Mouse (Mus musculus) cerebellum, adult 9-10 months (tissue): Measurements from ENCODE around the gene Nploc4.

Source experiments
- DNase-seq: peaks from one replicate; pipeline ENCODE4 v3.0.0; 2022

Nploc4 gene

GRCm38 (mm10) chr11:120437152-120437856, at the start of gene Nploc4:
TSS of gene Nploc4 (minus strand) at chr11:120437708.
- DNase-seq, result peak; percentile 82

GRCm38 (mm10) chr11:120485251-120485650, 47.7 kb upstream of the Nploc4 start:
- DNase-seq, result no peak

GRCm38 (mm10) chr11:120484265-120484981, 46.9 kb upstream of the Nploc4 start, which contains the start of gene Mrpl12:
TSS of gene Mrpl12 (plus strand) at chr11:120484613.
- peak; percentile 88 for DNase-seq

GRCm38 (mm10) chr11:120483448-120483934, 46.0 kb upstream of the Nploc4 start:
- DNase-seq, result no peak

GRCm38 (mm10) chr11:120472052-120472451, 34.5 kb upstream of the Nploc4 start:
- no peak for DNase-seq

DNA sequence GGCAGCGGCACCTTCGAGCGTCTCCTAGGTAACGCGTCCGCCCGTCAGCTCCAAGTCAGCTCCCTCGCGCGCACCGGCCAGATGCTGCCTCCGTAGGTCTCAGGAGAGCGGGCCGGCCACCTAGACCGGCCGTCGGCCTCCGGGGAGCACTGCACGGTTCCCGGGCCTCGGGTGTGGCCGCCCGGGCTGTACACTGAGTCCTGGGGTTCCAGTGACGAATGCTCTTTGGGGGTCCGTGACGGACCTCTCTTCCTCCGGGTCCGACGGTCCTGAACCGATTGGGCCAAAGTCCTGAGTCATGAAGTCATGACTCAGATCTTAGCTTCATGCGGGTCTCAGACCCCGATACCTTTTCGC, 30.2 kb upstream of the Nploc4 start:
- DNase-seq, result no peak

GRCm38 (mm10) chr11:120467051-120467735, 29.7 kb upstream of the Nploc4 start, which contains the start of gene Arl16:
TSS of gene Arl16 (minus strand) at chr11:120467607.
- DNase-seq, result peak; percentile 92

DNA sequence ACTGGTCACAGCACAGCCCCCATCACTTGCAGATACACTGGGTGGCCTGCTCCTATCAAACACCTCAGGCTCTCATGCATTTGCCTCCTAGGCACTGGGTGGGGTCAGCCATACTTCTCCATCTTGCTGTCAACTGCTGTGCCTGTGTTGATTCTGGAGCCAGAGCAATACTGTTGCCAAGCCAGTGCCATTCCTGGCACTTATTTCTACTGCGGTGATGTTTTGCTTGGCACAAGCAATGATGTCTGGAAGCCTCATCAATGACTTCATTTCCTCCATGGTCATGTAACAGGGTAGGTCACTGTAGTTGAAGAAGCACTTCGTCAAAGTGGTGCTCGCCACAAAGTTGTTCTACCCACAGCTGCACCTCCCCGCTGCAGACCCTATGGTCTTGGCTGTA, 28.0 kb upstream of the Nploc4 start:
- no peak for DNase-seq

DNA sequence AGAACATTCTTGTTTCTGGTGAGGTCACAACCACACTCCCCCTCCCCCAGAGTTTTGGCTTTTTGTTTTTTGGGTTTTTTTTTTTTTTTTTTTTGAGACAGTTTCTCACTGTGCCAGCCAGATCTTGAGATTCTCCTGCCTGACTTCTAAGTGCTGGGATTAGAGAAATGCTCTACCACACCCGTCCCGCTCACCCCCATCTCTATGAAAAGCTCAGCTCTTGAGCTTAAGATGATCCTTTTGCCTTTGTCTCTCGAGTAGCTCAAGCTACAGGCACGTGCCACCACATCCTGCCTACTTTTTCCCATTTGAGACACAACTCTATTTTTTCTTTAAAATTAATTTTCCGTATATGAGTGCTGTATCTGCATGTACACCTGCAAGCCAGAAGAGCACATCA, 26.9 kb upstream of the Nploc4 start:
- DNase-seq, result no peak

- no peak for DNase-seq
These were observed 26.0 kb upstream of the Nploc4 start for GRCm38 (mm10) chr11:120463536-120463935.

DNA sequence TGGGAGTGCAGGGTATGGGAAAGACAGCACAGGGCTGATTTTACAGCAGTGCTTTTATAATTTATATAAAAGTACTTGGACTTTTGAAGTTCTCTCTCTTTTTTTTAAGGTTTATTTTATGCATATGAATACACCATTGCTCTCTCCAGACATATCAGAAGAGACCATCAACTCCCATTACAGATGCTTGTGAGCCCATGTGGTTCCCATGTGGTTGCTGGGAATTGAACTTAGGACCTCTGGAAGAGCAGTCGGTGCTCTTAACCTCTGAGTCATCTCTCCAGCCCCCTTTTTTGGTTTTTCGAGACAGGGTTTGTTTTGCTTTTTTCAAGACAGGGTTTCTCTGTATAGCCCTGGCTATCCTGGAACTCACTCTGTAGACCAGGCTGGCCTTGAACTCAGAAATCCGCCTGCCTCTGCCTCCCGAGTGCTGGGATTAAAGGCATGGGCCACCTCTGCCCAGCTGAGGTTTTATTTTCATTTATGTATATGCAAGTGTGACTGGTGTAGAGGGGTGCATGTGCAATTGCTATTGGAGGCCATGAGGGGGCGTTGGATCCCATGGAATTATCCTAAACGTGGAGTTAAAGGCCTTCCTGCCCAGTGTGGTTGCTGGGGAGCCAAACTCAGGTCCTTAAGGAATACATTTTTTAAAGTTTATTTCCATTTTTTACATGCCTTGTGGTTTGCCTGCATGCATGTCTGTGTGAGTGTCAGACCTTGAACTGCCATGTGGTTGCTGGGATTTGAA, 21.5 kb upstream of the Nploc4 start:
- DNase-seq, result no peak

- peak; percentile 56 for DNase-seq
These were observed 20.6 kb upstream of the Nploc4 start, which contains the start of the genes Oxld1 and Ccdc137 for GRCm38 (mm10) chr11:120457772-120458751. TSS of gene Oxld1 (minus strand) at chr11:120458068. TSS of gene Ccdc137 (plus strand) at chr11:120458115.

- DNase-seq, result no peak
These were observed 19.9 kb upstream of the Nploc4 start for GRCm38 (mm10) chr11:120457370-120457769.

DNA sequence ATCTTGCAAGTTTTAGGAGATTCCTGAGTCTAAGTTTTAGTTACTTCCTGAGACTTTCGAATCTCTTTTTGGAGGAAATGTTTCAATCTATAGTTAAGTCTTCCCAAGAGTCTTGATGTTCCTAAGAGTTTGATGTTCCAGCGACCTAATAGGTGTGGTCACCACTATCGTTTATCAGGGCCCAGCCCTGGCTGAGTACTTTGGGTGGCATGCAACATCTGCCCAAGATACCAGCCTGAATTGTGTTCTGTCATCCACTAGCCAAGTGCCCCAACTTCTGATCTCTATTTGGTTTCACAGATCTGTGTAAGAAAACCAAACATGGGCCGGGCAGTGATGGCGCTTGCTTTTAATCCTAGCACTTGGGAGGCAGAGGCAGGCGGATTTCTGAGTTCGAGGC, 17.9 kb upstream of the Nploc4 start:
- DNase-seq, result no peak

GRCm38 (mm10) chr11:120454965-120455364, 17.5 kb upstream of the Nploc4 start:
- DNase-seq, result no peak

GRCm38 (mm10) chr11:120453306-120453705, 15.8 kb upstream of the Nploc4 start, which contains the start of gene Pde6g:
TSS of gene Pde6g (minus strand) at chr11:120453500.
- no peak for DNase-seq

GRCm38 (mm10) chr11:120452246-120452645, 14.7 kb upstream of the Nploc4 start:
- no peak for DNase-seq

DNA sequence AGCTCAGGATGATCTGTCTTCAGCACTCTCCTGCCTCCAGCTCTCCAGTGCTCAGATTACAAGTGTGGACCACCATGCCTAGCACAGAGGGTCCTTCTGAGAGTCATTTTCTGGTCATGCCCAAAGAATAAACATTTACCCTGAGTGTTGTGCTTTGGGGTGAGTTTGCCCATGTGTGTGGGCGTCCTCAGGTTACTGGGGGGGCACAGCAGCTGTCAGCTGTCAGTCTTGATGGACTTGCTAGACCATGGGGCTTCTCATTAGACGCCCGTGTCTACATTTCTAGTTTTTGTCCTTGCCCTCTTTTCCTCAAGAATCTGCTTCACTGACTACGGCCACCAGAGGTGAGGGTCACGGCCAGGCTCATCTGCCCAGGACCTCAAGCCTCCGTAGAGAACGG, 9.7 kb upstream of the Nploc4 start:
- DNase-seq, result no peak

GRCm38 (mm10) chr11:120445475-120445874, 8.0 kb upstream of the Nploc4 start:
- DNase-seq, result no peak

DNA sequence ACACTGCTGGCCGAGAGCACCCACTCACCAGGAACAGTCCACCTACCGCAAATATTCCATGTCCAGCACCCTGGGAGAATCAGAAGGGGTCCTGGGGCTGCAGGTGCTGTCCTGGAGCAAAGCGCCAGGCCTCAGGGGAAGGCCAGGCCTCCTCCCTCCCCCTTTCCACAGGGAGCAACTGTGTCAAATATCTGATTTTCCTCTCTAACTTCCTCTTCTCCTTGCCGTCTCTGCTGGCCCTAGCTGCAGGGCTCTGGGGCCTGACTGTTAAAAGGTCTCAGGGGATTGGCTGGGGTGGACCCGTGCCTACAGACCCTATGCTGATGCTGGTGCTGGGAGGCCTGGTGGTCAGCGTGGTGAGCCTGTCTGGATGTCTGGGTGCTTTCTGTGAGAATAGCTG, 6.6 kb upstream of the Nploc4 start:
- DNase-seq, result no peak

- no peak for DNase-seq
These were observed 5.3 kb upstream of the Nploc4 start for GRCm38 (mm10) chr11:120442765-120443280.
